Mouse (Mus musculus): ENCODE data around the gene Zfp747.
"Not testable (repeated sequence)": the region's sequence is repeated elsewhere in the genome, so short reads cannot be mapped to it uniquely, and the experiment has no call there.

DNA sequence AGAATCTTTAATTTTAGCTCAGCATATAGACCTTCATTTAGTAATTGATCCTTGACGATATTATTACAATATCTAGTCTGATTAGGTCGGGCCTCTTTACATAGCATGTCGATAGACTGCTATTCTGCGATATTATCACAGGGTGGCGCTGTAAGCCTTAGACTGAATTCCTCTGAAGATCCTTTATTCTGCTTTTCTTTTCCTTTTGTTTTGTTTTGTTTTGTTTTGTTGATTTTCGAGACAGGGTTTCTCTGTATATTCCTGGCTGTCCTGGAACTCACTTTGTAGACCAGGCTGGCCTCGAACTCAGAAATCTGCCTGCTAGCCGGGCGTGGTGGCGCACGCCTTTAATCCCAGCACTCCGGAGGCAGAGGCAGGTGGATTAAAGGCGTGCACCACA lies 13.4 kb downstream of the Zfp747 start:
- not testable (repeated sequence) for TF ChIP-seq GATA1, TAL1 (IDR thresholded peaks at IDR 0.05; ENCODE audit: low read length)
